Mouse (Mus musculus): ENCODE data around the gene Iqcf5. TPM values are rescaled to one million over a fixed set of nuclear protein-coding genes. Genes with fewer than 3 reads are reported as not detected.

Iqcf5 gene
- polyA plus RNA-seq (2012; rRNA removed), result not detected in 2 replicates
- not detected in 2 replicates for polyA plus RNA-seq (2014; fragmentation: Nextera tagmentation; extraction: Ambion mirVana)

GRCm38 (mm10) chr9:106514273-106514672, at the start of gene Iqcf5:
Iqcf5 (plus strand) TSS chr9:106514573.
- no peaks in the 10 kb centered on the region for H3K4me1 ChIP-seq (ENCODE audit: control insufficient read depth, insufficient read depth, low read length)
- DNase-seq (ENCODE audit: low spot score) (no peak), ATAC-seq (ENCODE audit: low FRiP score, low read depth) (no peak)
- no peaks in the 10 kb centered on the region for H3K36me3 ChIP-seq (ENCODE audit: control insufficient read depth, insufficient read depth, low read length)
- no peak for TF ChIP-seq POLR2A (IDR thresholded peaks at IDR 0.05; ENCODE audit: borderline replicate concordance, extremely low read depth, insufficient read depth, insufficient read length)
- H3K27me3 ChIP-seq (ENCODE audit: control insufficient read depth, insufficient read depth, low read length), result no peaks in the 10 kb centered on the region
- no peak within 1 kb of the TSS for H3K27ac ChIP-seq (replicated peaks; ENCODE audit: low read depth, low read length)
- H3K4me2 ChIP-seq (replicated peaks; ENCODE audit: low read depth, low read length, severe bottlenecking), result no peak within 1 kb of the TSS
- H3K9me3 ChIP-seq (ENCODE audit: control insufficient read depth, low read length), result no peaks in the 10 kb centered on the region
- H3K9ac ChIP-seq (ENCODE audit: low read depth, low read length, severe bottlenecking), result no peak within 1 kb of the TSS
- 87% methylated on average over 4 of the region's 4 CpGs for WGBS
- no peak within 1 kb of the TSS for H3K4me3 ChIP-seq (replicated peaks; ENCODE audit: low read length)

GRCm38 (mm10) chr9:106464751-106465541, 49.4 kb upstream of the Iqcf5 start:
- peaks cover 5% of the 10 kb centered on the region for H3K4me1 ChIP-seq (ENCODE audit: control insufficient read depth, insufficient read depth, low read length)
- no peaks in the 10 kb centered on the region for H3K9me3 ChIP-seq (ENCODE audit: control insufficient read depth, low read length)
- no peak for TF ChIP-seq POLR2A (IDR thresholded peaks at IDR 0.05; ENCODE audit: borderline replicate concordance, extremely low read depth, insufficient read depth, insufficient read length)
- peak; percentile 74 for ATAC-seq (ENCODE audit: low FRiP score, low read depth)
- H3K36me3 ChIP-seq (ENCODE audit: control insufficient read depth, insufficient read depth, low read length), result peaks cover 41% of the 10 kb centered on the region
- peak overlapping the region; percentile 76 for H3K9ac ChIP-seq (ENCODE audit: low read depth, low read length, severe bottlenecking)
- H3K27me3 ChIP-seq (ENCODE audit: control insufficient read depth, insufficient read depth, low read length), result no peaks in the 10 kb centered on the region
- WGBS, result 5% methylated on average over 76 of the region's 99 CpGs
- DNase-seq (ENCODE audit: low spot score), result peak; percentile 68
- H3K27ac ChIP-seq (replicated peaks; ENCODE audit: low read depth, low read length), result 0 out of 2 replicates have a peak overlapping the region, but pooled peaks have one; percentile 3
- peak overlapping the region; percentile 99 for H3K4me2 ChIP-seq (replicated peaks; ENCODE audit: low read depth, low read length, severe bottlenecking)
- peak overlapping the region; percentile 58 for H3K4me3 ChIP-seq (replicated peaks; ENCODE audit: low read length)

DNA sequence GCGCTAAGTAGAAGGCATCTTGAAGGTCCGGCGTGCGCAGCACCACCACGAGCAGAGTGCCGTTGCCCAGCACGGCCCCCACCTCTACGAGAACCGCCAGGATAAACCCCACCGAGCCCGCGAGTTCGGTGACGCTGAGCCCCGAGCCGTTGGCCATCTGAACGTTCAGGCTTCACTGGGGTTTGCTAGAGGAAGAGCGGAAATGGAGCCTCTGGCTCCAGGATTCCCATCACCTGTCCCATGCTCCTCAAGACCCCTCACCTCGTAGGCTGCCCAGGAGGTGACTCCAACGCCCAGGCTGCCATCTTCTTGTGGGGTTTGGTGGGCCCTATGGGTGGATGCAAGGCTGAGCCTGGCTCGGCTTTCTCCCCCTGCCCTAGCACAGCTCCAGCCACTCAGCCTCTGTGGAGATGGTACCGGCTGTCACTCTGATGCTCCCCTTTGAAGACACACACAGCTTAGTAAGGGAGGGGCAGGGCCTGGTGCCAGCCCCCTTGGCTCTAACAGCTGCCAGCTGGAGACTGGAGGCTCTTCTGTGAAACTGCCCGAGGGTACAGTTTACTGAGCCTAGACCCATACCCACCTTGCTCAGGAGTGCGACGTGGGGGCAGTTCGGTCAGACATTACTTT, 48.7 kb upstream of the Iqcf5 start, which contains the start of gene Gpr62:
Gene Gpr62, minus strand, starts transcription at position 368 of the 630 bp plus-strand sequence.
- DNase-seq (ENCODE audit: low spot score), result no peak
- TF ChIP-seq POLR2A (IDR thresholded peaks at IDR 0.05; ENCODE audit: borderline replicate concordance, extremely low read depth, insufficient read depth, insufficient read length), result no peak
- no peak for ATAC-seq (ENCODE audit: low FRiP score, low read depth)
- Histone ChIP-seq H3K4me2 (replicated peaks; ENCODE audit: low read depth, low read length, severe bottlenecking) (peak within 1 kb of the TSS; percentile 99), H3K9me3 (ENCODE audit: control insufficient read depth, low read length) (no peaks in the 10 kb centered on the region), H3K27ac (replicated peaks; ENCODE audit: low read depth, low read length) (0 out of 2 replicates have a peak within 1 kb of the TSS, but pooled peaks have one; percentile 3), H3K4me1 (ENCODE audit: control insufficient read depth, insufficient read depth, low read length) (peaks cover 5% of the 10 kb centered on the region), H3K4me3 (replicated peaks; ENCODE audit: low read length) (peak within 1 kb of the TSS; percentile 58), H3K27me3 (ENCODE audit: control insufficient read depth, insufficient read depth, low read length) (no peaks in the 10 kb centered on the region), H3K9ac (ENCODE audit: low read depth, low read length, severe bottlenecking) (peak within 1 kb of the TSS; percentile 76), H3K36me3 (ENCODE audit: control insufficient read depth, insufficient read depth, low read length) (peaks cover 33% of the 10 kb centered on the region)
- 25% methylated on average over 25 of the region's 26 CpGs for WGBS

DNA sequence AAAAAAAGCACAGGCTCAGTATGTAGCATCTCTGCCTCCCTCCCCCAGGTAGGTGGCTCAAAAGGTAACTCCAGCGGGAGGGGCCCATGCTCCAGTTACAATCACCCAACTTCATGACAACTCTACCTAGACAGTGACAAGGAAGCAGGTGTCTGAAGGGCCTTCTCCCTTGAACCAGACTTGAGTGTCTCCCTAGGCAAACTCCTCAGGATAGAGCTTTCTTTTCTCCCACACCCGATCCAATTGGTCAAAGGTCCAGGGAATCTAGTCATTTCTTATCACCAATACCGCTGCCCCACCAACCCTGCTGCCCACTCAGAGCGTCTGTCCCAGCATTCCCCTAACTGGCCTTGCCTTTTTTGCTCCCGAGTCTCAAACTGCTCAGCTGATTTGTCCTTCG, 47.7 kb upstream of the Iqcf5 start:
- H3K9me3 ChIP-seq (ENCODE audit: control insufficient read depth, low read length), result no peaks in the 10 kb centered on the region
- WGBS, result 90% methylated on average over 6 of the region's 6 CpGs

GRCm38 (mm10) chr9:106467746-106468145, 46.6 kb upstream of the Iqcf5 start:
- Histone ChIP-seq H3K4me3 (replicated peaks; ENCODE audit: low read length) (no peak overlapping the region), H3K9me3 (ENCODE audit: control insufficient read depth, low read length) (no peaks in the 10 kb centered on the region), H3K4me2 (replicated peaks; ENCODE audit: low read depth, low read length, severe bottlenecking) (no peak overlapping the region), H3K4me1 (ENCODE audit: control insufficient read depth, insufficient read depth, low read length) (peaks cover 5% of the 10 kb centered on the region), H3K27ac (replicated peaks; ENCODE audit: low read depth, low read length) (no peak overlapping the region), H3K9ac (ENCODE audit: low read depth, low read length, severe bottlenecking) (no peak overlapping the region), H3K27me3 (ENCODE audit: control insufficient read depth, insufficient read depth, low read length) (no peaks in the 10 kb centered on the region), H3K36me3 (ENCODE audit: control insufficient read depth, insufficient read depth, low read length) (peaks cover 16% of the 10 kb centered on the region)
- WGBS, result 85% methylated on average over 7 of the region's 7 CpGs
- ATAC-seq (ENCODE audit: low FRiP score, low read depth) (no peak), DNase-seq (ENCODE audit: low spot score) (no peak)
- no peak for TF ChIP-seq POLR2A (IDR thresholded peaks at IDR 0.05; ENCODE audit: borderline replicate concordance, extremely low read depth, insufficient read depth, insufficient read length)

More for the DNA sequence above, 47.7 kb upstream of the Iqcf5 start:
- H3K36me3 ChIP-seq (ENCODE audit: control insufficient read depth, insufficient read depth, low read length), result peaks cover 25% of the 10 kb centered on the region
- no peaks in the 10 kb centered on the region for H3K27me3 ChIP-seq (ENCODE audit: control insufficient read depth, insufficient read depth, low read length)
- H3K27ac ChIP-seq (replicated peaks; ENCODE audit: low read depth, low read length), result no peak overlapping the region
- no peak for DNase-seq (ENCODE audit: low spot score)
- no peak overlapping the region for H3K4me3 ChIP-seq (replicated peaks; ENCODE audit: low read length)
- no peak for ATAC-seq (ENCODE audit: low FRiP score, low read depth)
- no peak overlapping the region for H3K9ac ChIP-seq (ENCODE audit: low read depth, low read length, severe bottlenecking)
- no peak overlapping the region for H3K4me2 ChIP-seq (replicated peaks; ENCODE audit: low read depth, low read length, severe bottlenecking)
- H3K4me1 ChIP-seq (ENCODE audit: control insufficient read depth, insufficient read depth, low read length), result peaks cover 5% of the 10 kb centered on the region
- no peak for TF ChIP-seq POLR2A (IDR thresholded peaks at IDR 0.05; ENCODE audit: borderline replicate concordance, extremely low read depth, insufficient read depth, insufficient read length)
